Mouse (Mus musculus) C2C12 (cell line): ENCODE results near the gene Itgb6.

Experiments
- CEBPB ChIP-seq: IDR thresholded peaks from one replicate; pipeline ENCODE4 v1.6.1; 2011; ENCODE audit warnings: low read depth, mild to moderate bottlenecking, control low read depth, moderate library complexity
- CTCF ChIP-seq: IDR thresholded peaks from one replicate; pipeline ENCODE4 v1.5.1; 2011; ENCODE audit not compliant: control insufficient read depth, insufficient read depth, insufficient read length
- FOSL1 ChIP-seq: IDR thresholded peaks from one replicate; pipeline ENCODE4 v1.8.0; 2011; ENCODE audit warnings: mild to moderate bottlenecking, low read length; ENCODE audit not compliant: poor library complexity, insufficient read depth, severe bottlenecking
- MAX ChIP-seq: IDR thresholded peaks from one replicate; pipeline ENCODE4 v1.6.1; 2011; ENCODE audit warnings: mild to moderate bottlenecking, control low read depth
- MYOD1 ChIP-seq: IDR thresholded peaks from one replicate; pipeline ENCODE4 v1.6.1; 2011; ENCODE audit warnings: low read depth; ENCODE audit not compliant: control insufficient read depth, insufficient read length
- MYOG ChIP-seq: IDR thresholded peaks from one replicate; pipeline ENCODE4 v1.6.1; 2011; ENCODE audit not compliant: control insufficient read depth, insufficient read length; ENCODE audit errors: extremely low read depth
- USF1 ChIP-seq: IDR thresholded peaks from one replicate; pipeline ENCODE4 v1.6.1; 2011; ENCODE audit warnings: low read depth, mild to moderate bottlenecking, control low read depth, moderate library complexity

GRCm38 (mm10) chr2:60650155-60650554 lies 72.3 kb downstream of the Itgb6 start:
- TF ChIP-seq CTCF (no peak), FOSL1 (no peak), MAX (no peak), MYOG (no peak), USF1 (no peak), CEBPB (no peak), MYOD1 (no peak)
